Mouse (Mus musculus) hindbrain, postnatal 0 days (tissue): ENCODE results near the gene Wee1. TPM values are rescaled to one million over a fixed set of nuclear protein-coding genes. Genes with fewer than 3 reads are reported as not detected.

ENCODE experiments used
- ATAC-seq: fragments of 200-750 bp; cut with Nextera tagmentation; 2 replicates; pipeline ENCODE4 v1.8.0; 2017; ENCODE audit warnings: mild to moderate bottlenecking, moderate TSS enrichment, moderate library complexity
- DNase-seq: peaks from one replicate; pipeline ENCODE4 v3.0.0-alpha.2; 2015; ENCODE audit warnings: low spot score
- H3K27ac ChIP-seq: fragments of 300-500 bp; sonication (generic); 2 replicates; pipeline ENCODE4 v1.5.1; 2014; ENCODE audit warnings: mild to moderate bottlenecking
- H3K27me3 ChIP-seq: fragments of 300-500 bp; sonication (generic); 2 replicates; pipeline ENCODE4 v1.6.1; 2014; ENCODE audit warnings: low read length, mixed read lengths; ENCODE audit not compliant: insufficient read depth
- H3K36me3 ChIP-seq: fragments of 300-500 bp; sonication (generic); 2 replicates; pipeline ENCODE4 v1.6.1; 2014; ENCODE audit warnings: low read length, mixed read lengths; ENCODE audit not compliant: insufficient read depth
- H3K4me1 ChIP-seq: fragments of 300-500 bp; sonication (generic); 2 replicates; pipeline ENCODE4 v1.6.1; 2014; ENCODE audit warnings: antibody characterized with exemption, low read length, mixed read lengths; ENCODE audit not compliant: insufficient read depth
- H3K4me2 ChIP-seq: fragments of 300-500 bp; sonication (generic); 2 replicates; pipeline ENCODE4 v1.6.1; 2014; ENCODE audit warnings: low read depth, mild to moderate bottlenecking, low read length, moderate library complexity, mixed read lengths
- H3K4me3 ChIP-seq: fragments of 300-500 bp; sonication (generic); 2 replicates; pipeline ENCODE4 v1.5.1; 2014; ENCODE audit warnings: low read length
- H3K9ac ChIP-seq: fragments of 300-500 bp; sonication (generic); replicated peaks from 2 replicates; pipeline ENCODE4 v1.6.1; 2014; ENCODE audit warnings: mild to moderate bottlenecking, low read length, moderate library complexity, mixed read lengths
- H3K9me3 ChIP-seq: fragments of 300-500 bp; sonication (generic); 2 replicates; pipeline ENCODE4 v1.6.1; 2016; ENCODE audit warnings: low read length, mixed read lengths
- CTCF ChIP-seq: IDR thresholded peaks from 2 replicates; pipeline ENCODE4 v1.5.1; 2016; ENCODE audit warnings: antibody characterized with exemption, control low read depth, low read depth
- WGBS: fragments of 180-500 bp; shearing (Covaris S2); extraction: QIAGEN DNeasy Blood & Tissue Kit; methylation state at CpG from one replicate; pipeline ENCODE4 v1.1.7; 2014; 5-methylcytosine and 5-hydroxymethylcytosine counted together
- polyA plus RNA-seq: library from polyadenylated mRNA; unstranded; fragments of >200 nt; fragmentation: Nextera tagmentation; extraction: Ambion mirVana; gene quantifications from 2 replicates; pipeline ENCODE4 v1.2.1, GENCODE M21; 2015
- total RNA-seq: library from RNA; depleted of rRNA; stranded (reverse); fragments of >200 nt; gene quantifications from 2 replicates; pipeline ENCODE4 v1.2.3, GENCODE M21; 2014; rRNA removed

The Wee1 gene
- 8.2 and 11.0 TPM in 2 replicates for total RNA-seq
- 5.6 and 6.2 TPM in 2 replicates for polyA plus RNA-seq

DNA sequence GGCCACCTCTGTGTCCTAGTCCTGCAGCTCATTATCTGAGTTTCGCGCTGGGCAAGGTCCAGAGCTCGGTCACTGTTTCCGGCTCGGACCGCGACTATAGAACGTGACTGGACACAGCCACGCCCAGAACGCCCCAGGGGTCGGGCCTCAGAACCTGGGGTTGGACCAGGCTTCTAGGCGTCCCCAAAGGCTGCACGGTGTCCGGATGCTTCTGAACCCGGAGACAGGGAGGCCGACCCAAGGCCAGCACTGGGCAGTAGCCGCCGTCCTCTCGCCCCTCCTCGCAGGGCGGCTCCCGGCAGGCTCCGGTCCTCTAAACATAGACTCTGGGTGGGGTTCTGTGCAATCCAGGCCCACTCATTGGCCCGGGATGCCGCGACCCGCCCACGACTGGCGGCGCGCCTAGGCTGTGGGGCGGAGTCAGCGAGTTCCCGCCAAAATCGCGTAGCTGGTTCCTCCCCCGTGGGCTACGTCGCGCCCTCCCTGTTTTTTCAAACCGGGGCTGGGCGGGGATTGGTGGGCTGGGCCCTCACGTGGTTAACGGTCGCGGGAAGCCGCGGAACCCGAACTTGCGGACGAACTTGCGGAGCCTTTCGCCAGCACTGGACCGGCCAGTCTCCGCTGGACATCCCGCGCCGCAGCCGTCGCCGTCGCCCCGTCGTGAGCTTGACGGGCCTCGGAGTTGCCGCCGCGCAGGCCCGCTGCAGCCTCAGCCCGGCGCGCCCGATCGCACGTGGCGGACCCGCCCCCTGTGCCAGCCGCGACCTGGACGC lies at the start of gene Wee1:
TSS of gene Wee1 (plus strand) at position 531 of the 773 bp plus-strand sequence.
- no peak for TF ChIP-seq CTCF
- Histone ChIP-seq H3K27ac (peak within 1 kb of the TSS; percentile 75), H3K36me3 (no peaks in the 10 kb centered on the region), H3K4me2 (peak within 1 kb of the TSS; percentile 92), H3K4me1 (no peaks in the 10 kb centered on the region), H3K9ac (peak within 1 kb of the TSS; percentile 64), H3K4me3 (peak within 1 kb of the TSS; percentile 85), H3K9me3 (no peaks in the 10 kb centered on the region), H3K27me3 (no peaks in the 10 kb centered on the region)
- WGBS = under 1% methylated on average over 81 of the region's 81 CpGs
- peak; percentile 98 for ATAC-seq
- peak; percentile 99 for DNase-seq

DNA sequence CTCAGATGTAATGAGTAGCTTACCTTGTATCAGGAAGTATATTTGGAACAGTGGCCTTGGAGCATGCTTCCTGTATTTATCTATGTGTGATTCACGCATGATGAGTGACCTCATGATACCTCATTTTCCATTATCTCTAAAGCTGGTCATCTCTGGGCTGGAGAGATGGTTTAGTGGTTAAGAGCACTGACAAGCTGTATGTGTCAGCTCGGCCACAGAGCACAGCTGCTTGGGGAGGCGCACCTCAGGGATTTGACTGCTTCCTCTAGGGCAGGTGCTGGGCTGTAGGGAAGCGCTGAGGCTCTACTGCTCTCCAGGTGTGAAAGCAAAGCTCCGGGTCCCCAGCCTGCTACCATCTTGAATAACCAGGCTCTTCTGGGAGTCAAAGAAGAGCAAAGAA lies 43.7 kb upstream of the Wee1 start:
- WGBS = 95% methylated on average over 5 of the region's 5 CpGs
- ATAC-seq (no peak), DNase-seq (no peak)
- Histone ChIP-seq H3K9ac (no peak overlapping the region), H3K36me3 (peaks cover 56% of the 10 kb centered on the region), H3K9me3 (no peaks in the 10 kb centered on the region), H3K4me3 (no peak overlapping the region), H3K27ac (no peak overlapping the region), H3K4me2 (no peak overlapping the region), H3K4me1 (no peaks in the 10 kb centered on the region), H3K27me3 (no peaks in the 10 kb centered on the region)
- no peak for TF ChIP-seq CTCF

DNA sequence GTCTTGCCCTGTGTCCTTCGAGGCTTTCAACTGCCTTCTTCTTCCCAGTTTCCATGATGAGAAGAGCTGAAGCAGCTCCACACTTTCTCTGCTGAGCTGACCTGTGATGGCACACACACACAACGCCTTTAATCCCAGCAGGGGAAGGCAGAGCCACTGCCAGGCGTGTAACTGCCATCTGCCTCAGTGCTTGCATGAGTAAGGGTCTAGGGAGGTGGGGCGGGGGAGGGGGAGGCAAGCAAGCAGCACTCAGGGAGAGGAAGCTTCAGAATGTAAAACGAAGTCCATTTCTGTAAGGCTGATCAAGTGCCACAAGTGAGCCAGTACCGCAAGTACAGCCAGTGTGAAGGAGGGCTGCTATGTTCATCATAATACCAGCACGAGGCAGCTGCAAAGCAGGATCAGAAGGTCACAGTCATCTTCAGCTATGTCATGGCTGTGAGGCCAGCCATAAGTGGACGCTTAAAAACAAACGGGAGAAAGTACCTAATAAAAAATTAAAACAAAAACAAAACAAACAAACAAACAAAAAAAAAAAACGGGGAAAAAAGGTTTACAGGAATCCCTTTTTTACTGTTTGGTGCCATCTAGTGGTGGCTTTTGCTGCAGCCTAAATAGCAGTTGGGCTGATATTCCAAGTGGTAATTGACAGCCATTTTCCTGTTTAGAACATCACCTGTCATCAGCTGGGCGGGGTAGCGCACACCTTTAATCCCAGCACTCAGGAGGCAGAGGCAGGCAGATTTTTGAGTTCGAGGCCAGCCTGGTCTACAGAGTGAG lies 38.3 kb upstream of the Wee1 start:
- peak; percentile 72 for ATAC-seq

DNA sequence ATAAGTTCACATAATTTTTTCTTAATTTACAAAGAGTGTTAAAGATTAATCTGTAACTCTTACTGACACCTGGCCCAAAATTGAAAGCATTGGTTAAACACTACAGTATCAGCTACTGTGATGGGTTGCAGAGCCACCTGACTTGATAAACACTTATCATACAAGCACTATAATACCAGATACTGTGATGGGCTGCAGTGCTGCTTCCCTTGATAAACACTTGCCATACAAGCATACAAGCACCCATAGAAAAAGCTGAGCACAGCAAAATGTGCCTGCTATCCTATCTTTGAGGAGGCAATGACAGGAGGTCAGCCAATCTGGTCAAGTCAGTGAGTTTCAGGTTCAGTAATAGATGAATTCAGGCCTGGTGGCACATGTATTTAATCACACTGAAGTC lies 36.6 kb upstream of the Wee1 start:
- ATAC-seq = no peak
- TF ChIP-seq CTCF = no peak
- Histone ChIP-seq H3K4me2 (no peak overlapping the region), H3K27ac (no peak overlapping the region), H3K9me3 (no peaks in the 10 kb centered on the region), H3K27me3 (no peaks in the 10 kb centered on the region), H3K36me3 (peaks cover 18% of the 10 kb centered on the region; the same call in 1 of the 2 replicates), H3K4me3 (no peak overlapping the region), H3K4me1 (no peaks in the 10 kb centered on the region), H3K9ac (no peak overlapping the region)
- DNase-seq = no peak

More for the DNA sequence above, 38.3 kb upstream of the Wee1 start:
- peak; percentile 92 for DNase-seq
- Histone ChIP-seq H3K4me1 (no peaks in the 10 kb centered on the region), H3K4me3 (no peak overlapping the region), H3K36me3 (peaks cover 31% of the 10 kb centered on the region), H3K9ac (peak overlapping the region; percentile 21; the same call in 1 of the 2 replicates), H3K9me3 (no peaks in the 10 kb centered on the region), H3K4me2 (no peak overlapping the region), H3K27me3 (no peaks in the 10 kb centered on the region), H3K27ac (peak overlapping the region; percentile 74)
- WGBS = 54% methylated on average over 13 of the region's 13 CpGs
- peak; percentile 79 for TF ChIP-seq CTCF

DNA sequence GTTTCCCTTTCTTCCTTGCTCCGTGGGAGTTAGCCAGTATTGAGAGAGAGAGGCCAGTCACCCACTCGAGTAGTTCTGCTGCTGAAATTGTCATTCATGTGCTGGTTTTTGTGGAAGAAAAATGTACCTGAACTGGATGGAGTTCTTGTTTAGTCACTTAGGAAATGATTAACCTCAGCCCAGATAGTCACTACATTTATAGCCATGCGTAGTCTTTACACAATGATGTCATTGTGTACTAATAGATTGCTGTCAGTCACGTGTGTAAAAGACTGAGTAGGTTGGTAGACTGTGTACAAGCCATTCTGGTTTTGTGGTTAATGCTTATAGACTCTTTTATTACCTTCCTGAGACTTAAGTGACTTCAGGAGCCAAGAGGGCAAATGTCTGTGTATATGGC lies 33.9 kb upstream of the Wee1 start:
- H3K9ac ChIP-seq = no peak overlapping the region
- 85% methylated on average over 4 of the region's 4 CpGs for WGBS
- DNase-seq (no peak), ATAC-seq (no peak)
- H3K36me3 ChIP-seq = peaks cover 21% of the 10 kb centered on the region; the same call in 1 of the 2 replicates
- no peaks in the 10 kb centered on the region for H3K27me3 ChIP-seq
- H3K9me3 ChIP-seq = no peaks in the 10 kb centered on the region
- no peak overlapping the region for H3K4me3 ChIP-seq
- H3K4me1 ChIP-seq = no peaks in the 10 kb centered on the region
- H3K4me2 ChIP-seq = no peak overlapping the region
- TF ChIP-seq CTCF = no peak
- no peak overlapping the region for H3K27ac ChIP-seq

DNA sequence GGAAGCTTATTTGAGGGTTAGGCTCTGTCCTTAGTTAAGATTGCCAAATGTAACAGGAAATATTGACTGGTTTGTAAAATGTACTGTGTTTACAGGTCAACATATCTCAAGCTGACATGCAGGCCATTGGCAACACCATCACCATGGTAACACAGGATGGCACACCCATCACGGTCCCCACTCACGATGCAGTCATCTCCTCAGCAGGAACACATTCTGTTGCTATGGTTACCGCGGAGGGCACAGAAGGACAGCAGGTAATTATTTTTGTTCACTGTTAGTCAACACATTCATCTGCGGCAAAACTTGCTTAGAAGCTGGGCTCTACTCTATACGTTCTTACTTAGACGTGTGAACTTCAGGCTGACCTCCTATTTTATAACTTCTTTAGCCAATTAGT lies 30.2 kb upstream of the Wee1 start:
- no peak overlapping the region for H3K4me2 ChIP-seq
- H3K36me3 ChIP-seq = peaks cover 33% of the 10 kb centered on the region
- DNase-seq (peak; percentile 65), ATAC-seq (peak; percentile 66; the same call in 1 of the 2 replicates)
- no peaks in the 10 kb centered on the region for H3K27me3 ChIP-seq
- no peak overlapping the region for H3K4me3 ChIP-seq
- no peaks in the 10 kb centered on the region for H3K4me1 ChIP-seq
- H3K9ac ChIP-seq = no peak overlapping the region
- no peak for TF ChIP-seq CTCF
- 32% methylated on average over 7 of the region's 7 CpGs for WGBS
- no peak overlapping the region for H3K27ac ChIP-seq
- H3K9me3 ChIP-seq = no peaks in the 10 kb centered on the region
